Mouse (Mus musculus): ENCODE measurements at regions not wholly inside any gene's neighbourhood (a gene's known extent, or its start where the extent isn't known, plus 50 kb on each side); places are given as distances from the start of the nearest gene placed in this dataset.

GRCm38 (mm10) chr13:70446940-70447339 is 190.5 kb downstream of the Ice1 start:
- TF ChIP-seq CTCF (IDR thresholded peaks at IDR 0.05; ENCODE audit: control insufficient read depth, insufficient read depth, insufficient replicate concordance, low read depth, low read length): no peak
- TF ChIP-seq POLR2A (IDR thresholded peaks at IDR 0.05; ENCODE audit: control insufficient read depth, low read depth, low read length): no peak
